Mouse (Mus musculus) fibroblast of lung, adult 2 months (primary cell): Measurements from ENCODE around the gene Dnah11.

Experiments used
- DNase-seq: peaks from one replicate; pipeline ENCODE4 v3.0.0-alpha.2; 2011; ENCODE audit warnings: low read depth

Dnah11 gene

GRCm38 (mm10) chr12:118198386-118199093 lies at the start of gene Dnah11:
TSS of gene Dnah11 (minus strand) at chr12:118199043.
- no peak for DNase-seq

DNA sequence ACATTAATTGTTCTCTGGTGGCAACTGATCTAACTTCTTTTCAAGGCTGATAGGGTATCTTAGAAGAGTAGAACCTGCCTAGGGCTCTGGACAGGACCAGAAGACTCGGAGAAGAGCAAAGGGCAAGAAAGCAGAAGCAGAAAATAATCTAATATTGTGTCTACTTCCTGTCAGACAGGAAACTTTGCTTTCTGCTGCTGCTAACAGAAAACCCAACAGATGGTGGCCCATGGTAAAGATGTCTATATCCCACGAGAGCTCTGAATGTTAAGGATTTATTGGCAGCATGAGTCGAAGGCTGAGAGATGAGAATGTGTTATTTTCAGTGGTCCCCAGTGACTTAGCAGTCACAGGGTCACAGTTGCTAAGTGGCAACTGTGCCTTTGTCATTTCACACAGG lies 22.3 kb upstream of the Dnah11 start:
- DNase-seq = no peak

DNA sequence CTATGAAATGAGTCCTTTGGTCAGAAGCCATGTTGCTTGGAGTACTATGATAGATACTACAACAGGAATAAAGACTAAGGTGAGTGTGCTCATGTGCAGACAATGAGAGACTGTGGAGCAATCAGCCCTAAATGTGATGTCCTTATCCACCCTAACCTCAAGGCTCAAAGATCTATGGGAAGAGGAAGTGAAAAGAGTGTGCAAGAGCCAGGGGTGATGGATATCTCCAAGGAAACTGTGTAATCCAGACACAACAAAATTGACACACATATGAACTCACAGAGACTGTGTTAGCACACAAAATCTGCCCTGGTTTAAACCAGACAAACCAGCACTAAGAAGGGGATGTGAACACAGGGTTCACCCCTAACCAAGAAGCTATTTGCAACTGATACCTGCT lies 21.2 kb upstream of the Dnah11 start:
- no peak for DNase-seq

DNA sequence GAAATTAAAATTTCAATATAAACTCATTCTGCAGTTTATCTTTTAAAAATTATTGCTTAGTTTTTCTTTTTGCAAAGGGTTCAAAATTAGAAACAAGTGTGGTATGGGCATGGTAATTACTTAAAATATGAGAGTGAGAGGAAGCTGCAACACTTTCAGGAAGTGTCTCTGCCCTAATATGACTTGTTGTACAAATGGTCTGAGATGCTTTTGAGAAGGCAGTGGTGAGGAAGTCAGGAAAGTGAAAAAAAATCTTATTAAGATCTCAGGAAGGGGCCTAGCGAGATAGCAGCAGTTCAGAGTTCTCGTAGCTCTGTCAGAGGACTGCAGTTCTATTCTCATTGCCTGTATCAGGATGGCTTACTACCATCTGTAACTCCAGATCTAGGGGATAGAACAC lies 13.3 kb upstream of the Dnah11 start:
- no peak for DNase-seq

GRCm38 (mm10) chr12:118196583-118196982 lies 2.3 kb downstream of the Dnah11 start:
- no peak for DNase-seq

DNA sequence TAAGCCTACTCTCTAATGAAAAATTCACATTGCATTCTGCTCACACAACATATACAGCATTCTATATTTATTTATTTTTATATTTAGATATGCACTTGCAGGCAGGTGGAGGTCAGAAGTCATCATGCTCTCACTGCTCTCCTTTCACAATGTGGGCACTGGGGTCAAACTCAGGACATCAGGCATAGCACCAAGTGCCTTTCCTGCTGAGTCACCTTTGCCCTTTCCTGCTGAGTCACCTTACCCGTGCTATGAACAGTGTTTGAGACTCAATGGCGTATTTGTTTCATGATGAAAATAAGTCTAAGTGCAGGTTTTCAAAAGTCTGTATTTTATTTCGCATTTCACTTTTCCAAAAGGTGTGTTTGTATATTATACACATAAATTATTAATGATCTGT lies 9.3 kb downstream of the Dnah11 start:
- no peak for DNase-seq

- DNase-seq = no peak
Observed at GRCm38 (mm10) chr12:118187663-118188062, 11.2 kb downstream of the Dnah11 start.

DNA sequence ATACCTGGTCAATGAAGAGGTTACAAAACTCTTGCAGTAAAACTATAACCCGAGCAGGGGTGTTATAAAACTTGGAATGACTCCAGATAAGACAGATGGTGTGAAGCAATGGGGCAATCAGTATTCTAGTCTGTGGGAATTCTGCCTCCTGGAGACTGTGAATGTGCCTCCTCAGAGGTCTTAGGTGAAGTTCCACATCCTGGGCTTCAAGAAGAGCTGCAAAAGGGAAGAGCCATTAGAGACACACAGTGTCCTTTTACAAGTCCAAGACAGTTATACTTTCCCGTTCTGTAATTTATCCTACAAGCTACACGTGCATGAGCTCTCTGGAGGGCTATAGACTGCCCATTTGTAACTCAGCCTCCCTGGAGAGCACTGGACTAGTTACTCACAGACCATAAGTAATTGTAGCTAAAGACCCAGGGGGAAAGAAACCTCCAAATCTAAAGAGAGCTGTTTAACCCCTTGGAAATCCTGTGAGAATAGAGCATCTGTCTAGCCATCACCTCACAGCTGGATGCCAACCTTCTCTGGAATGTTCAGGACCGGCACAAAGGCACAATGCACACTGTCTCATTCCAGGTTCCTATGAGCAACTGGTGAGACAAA lies 11.9 kb downstream of the Dnah11 start:
- no peak for DNase-seq

DNA sequence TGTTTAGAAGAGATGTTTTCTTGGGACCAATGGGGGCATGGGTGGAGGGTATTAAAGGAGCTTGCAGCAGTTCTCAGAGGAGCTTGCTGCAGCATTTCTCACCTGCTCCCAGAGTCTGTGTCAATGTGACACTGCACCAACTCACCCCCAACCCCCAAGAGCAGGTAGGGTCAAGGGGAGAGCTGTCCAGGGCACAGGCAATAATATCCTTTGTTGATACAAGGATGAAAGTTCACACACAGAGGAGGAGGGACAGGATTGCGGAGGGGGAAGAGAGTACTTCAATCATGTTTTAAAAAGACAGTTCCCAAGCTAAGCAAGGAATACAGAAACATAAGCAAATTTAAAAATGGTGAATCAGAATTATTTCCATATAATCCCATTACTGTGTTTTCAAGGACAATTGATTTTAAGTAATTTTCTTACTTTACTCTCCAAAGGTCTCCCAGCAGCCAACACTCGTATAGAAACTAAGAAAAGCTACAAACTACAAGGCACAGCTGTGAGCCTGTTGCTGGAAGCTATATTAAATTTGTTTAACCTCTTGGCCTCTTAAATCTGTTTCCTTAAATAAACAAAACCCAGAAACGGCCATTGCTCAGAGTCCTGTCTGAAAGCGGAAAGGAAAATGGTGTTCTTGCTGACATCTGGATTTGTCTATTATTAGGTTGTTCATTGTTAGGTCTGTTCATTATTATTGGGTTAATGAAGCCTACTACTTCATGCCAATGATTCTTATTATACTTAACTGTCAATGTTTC lies 12.5 kb downstream of the Dnah11 start:
- no peak for DNase-seq

GRCm38 (mm10) chr12:118184731-118185130 lies 14.1 kb downstream of the Dnah11 start:
- no peak for DNase-seq

- no peak for DNase-seq
Observed at GRCm38 (mm10) chr12:118177756-118178155, 21.1 kb downstream of the Dnah11 start.

GRCm38 (mm10) chr12:118164785-118165184 lies 34.1 kb downstream of the Dnah11 start:
- no peak for DNase-seq

- DNase-seq = no peak
Observed at GRCm38 (mm10) chr12:118156986-118157385, 41.9 kb downstream of the Dnah11 start.

GRCm38 (mm10) chr12:118147521-118148033 lies 51.3 kb downstream of the Dnah11 start:
- DNase-seq = no peak

GRCm38 (mm10) chr12:118128116-118128515 lies 70.7 kb downstream of the Dnah11 start:
- DNase-seq = no peak

DNA sequence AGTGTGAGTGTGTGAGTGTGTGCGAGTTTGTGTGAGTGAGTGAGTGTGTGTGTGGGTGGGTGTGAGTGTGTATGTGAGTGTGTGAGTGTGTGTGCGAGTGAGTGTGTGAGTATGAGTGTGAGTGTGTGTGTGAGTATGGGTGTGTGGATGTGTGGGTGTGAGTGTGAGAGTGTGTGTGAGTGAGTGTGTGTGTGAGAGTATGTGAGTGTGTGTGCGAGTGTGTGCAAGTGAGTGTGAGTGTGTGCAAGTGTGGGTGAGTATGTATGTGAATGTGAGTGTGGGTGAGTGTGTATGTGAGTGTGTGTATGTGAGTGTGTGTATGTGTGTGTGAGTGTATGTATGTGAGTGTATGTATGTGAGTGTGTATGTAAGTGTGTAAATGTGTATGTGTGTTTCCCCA lies 79.2 kb downstream of the Dnah11 start:
- DNase-seq = no peak

DNA sequence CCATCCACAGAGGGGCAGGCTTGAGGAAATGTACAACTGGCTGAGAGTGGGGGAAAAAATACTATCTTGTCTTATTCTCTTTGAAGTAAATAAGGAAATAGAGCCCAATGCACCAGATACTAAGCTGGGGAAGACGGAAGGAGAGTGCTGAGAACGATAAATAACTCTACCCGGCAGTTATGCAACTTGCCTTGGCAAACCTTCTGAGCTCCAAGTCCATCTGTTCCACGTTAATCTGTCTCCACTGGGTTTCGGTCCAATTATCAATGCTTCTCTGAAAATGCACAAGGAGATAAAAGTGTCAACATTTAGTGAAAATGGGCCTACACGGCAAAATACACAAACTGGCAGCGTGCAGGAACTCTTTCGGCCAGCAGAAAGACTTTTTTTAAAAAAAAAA lies 86.2 kb downstream of the Dnah11 start:
- DNase-seq = no peak

DNA sequence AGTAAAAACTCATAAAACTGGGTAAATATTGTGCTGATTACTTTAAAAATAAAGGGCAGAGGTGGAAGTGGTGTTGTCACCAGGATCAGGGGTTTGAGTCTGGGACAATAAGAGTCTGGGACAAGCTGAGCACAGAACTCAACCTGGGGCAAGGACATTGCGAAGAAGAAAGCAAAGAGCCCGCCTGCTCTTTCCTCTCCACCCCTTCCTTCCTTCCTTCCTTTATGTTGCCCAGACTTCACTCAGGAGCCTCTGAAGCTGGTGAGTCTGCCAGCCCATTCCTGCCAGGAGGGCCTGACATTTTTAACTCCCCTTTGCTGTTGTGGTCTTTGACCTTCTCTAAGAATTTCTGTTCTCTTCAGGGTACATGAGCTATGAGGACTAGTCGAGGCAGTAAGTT lies 86.9 kb downstream of the Dnah11 start:
- DNase-seq = no peak

- no peak for DNase-seq
Observed at GRCm38 (mm10) chr12:118107719-118108118, 91.1 kb downstream of the Dnah11 start.

- no peak for DNase-seq
Observed at GRCm38 (mm10) chr12:118104520-118104919, 94.3 kb downstream of the Dnah11 start.

- DNase-seq = no peak
Observed at GRCm38 (mm10) chr12:118099694-118100093, 99.1 kb downstream of the Dnah11 start.

DNA sequence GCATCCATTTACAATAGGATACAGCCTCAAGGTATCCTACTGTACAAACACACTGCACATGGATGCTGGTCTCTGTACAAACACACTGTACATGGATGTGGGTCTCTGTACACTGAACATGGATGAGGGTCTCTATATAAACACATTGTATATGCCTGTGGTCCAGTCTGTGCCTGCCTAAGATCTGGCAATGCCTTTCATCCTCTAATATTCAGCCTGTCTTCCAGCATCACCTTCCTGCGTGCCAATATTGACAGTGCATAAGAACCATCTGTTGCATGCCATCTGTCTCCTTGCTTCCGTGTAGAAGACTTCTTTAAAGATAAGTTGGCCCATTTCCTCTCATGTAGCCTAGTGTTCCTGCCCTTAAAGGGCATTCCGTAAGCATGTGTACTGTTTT lies 100.6 kb downstream of the Dnah11 start:
- DNase-seq = no peak

DNA sequence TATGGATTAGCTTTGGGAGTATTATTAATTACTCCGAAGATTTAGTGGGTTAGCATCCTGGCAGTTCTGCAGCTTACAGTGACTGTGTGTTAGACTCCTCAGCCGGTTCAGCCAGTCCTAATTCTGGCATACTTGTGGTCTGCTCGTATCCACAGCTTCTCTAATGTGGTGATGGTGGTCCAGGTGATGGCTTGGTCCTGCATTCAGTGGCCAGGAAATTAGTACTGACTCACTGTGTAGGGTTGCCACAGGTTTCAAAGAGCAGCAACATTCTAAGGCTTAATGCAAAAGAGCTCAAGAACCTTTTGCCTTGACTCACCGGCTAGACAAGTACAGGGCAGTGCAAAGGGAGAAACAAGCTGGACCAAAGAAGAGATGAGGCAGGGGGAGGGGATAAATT lies 103.9 kb downstream of the Dnah11 start:
- no peak for DNase-seq
